Mouse (Mus musculus) embryonic fibroblast, embryonic 13.5 days (primary cell): ENCODE data around the gene Cdkn3. TPM values are rescaled to one million over a fixed set of nuclear protein-coding genes. Genes with fewer than 3 reads are reported as not detected.
"Not testable (repeated sequence)": the region's sequence is repeated elsewhere in the genome, so short reads cannot be mapped to it uniquely, and the experiment has no call there.

Experiments used
- H3K27ac ChIP-seq: 2 replicates; pipeline ENCODE4 v1.5.1; 2012; ENCODE audit warnings: low read length, control low read depth, inconsistent platforms; ENCODE audit not compliant: insufficient read depth
- H3K4me1 ChIP-seq: 2 replicates; pipeline ENCODE4 v1.6.1; 2011; ENCODE audit warnings: low read length; ENCODE audit not compliant: control insufficient read depth, insufficient read depth
- H3K4me3 ChIP-seq: 2 replicates; pipeline ENCODE4 v1.5.1; 2011; ENCODE audit warnings: mild to moderate bottlenecking, control low read depth, low read length; ENCODE audit not compliant: insufficient read depth
- CTCF ChIP-seq: IDR thresholded peaks from 2 replicates; pipeline ENCODE4 v1.5.1; 2011; ENCODE audit warnings: mild to moderate bottlenecking, control low read depth, low read length, moderate library complexity, borderline replicate concordance; ENCODE audit not compliant: insufficient read depth
- POLR2A ChIP-seq: IDR thresholded peaks from 2 replicates; pipeline ENCODE4 v1.6.1; 2011; ENCODE audit warnings: low read depth, mild to moderate bottlenecking, control low read depth, low read length, moderate library complexity
- polyA plus RNA-seq: library from polyadenylated mRNA; stranded (reverse); fragments of >200 nt; gene quantifications from 2 replicates; pipeline ENCODE4 v1.2.4, GENCODE M21; 2011; ENCODE audit warnings: low read depth; ENCODE audit not compliant: missing spikeins, insufficient read length

Gene Cdkn3
- polyA plus RNA-seq, 1 experiment = 27.5 TPM

- TF ChIP-seq POLR2A (no peak), CTCF (no peak)
- Histone ChIP-seq H3K27ac (no peak overlapping the region), H3K4me3 (no peak overlapping the region), H3K4me1 (peaks cover 4% of the 10 kb centered on the region; the same call in 1 of the 2 replicates)
Observed at GRCm38 (mm10) chr14:46742674-46743073, 17.7 kb upstream of the Cdkn3 start.

GRCm38 (mm10) chr14:46745413-46745812 lies 14.9 kb upstream of the Cdkn3 start:
- Histone ChIP-seq H3K4me1 (peaks cover 4% of the 10 kb centered on the region; the same call in 1 of the 2 replicates), H3K27ac (no peak overlapping the region), H3K4me3 (no peak overlapping the region)
- TF ChIP-seq POLR2A = no peak
- TF ChIP-seq CTCF = no peak

GRCm38 (mm10) chr14:46754371-46754770 lies 6.0 kb upstream of the Cdkn3 start:
- H3K27ac ChIP-seq, H3K4me3 ChIP-seq, H3K4me1 ChIP-seq: not testable (repeated sequence)

- Histone ChIP-seq H3K4me1 (no peaks in the 10 kb centered on the region), H3K4me3 (no peak overlapping the region), H3K27ac (no peak overlapping the region)
- TF ChIP-seq POLR2A (no peak), CTCF (no peak)
Observed at GRCm38 (mm10) chr14:46755851-46756250, 4.5 kb upstream of the Cdkn3 start.

DNA sequence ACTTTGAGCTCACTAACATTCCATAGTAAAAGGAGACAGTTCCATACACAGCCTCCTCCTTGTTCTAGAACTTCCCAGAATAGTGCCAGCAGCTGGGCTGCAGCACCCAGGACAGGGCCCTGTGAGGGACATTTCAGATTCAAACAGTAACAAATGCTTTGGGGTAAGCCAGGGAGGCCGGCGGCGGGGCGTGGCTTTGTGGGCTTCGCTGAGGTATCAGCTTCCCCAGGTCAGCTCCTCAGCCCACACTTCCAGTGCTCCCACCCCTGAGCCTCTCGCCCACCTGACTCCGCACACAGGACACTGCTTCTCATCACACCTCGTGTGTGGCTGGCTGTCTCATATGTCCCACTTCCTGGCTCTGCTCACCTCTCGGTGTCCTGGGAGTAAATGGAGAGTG lies 2.6 kb upstream of the Cdkn3 start:
- Histone ChIP-seq H3K4me1 (peaks cover 2% of the 10 kb centered on the region; the same call in 1 of the 2 replicates), H3K4me3 (no peak overlapping the region), H3K27ac (no peak overlapping the region)
- TF ChIP-seq CTCF = no peak
- no peak for TF ChIP-seq POLR2A

DNA sequence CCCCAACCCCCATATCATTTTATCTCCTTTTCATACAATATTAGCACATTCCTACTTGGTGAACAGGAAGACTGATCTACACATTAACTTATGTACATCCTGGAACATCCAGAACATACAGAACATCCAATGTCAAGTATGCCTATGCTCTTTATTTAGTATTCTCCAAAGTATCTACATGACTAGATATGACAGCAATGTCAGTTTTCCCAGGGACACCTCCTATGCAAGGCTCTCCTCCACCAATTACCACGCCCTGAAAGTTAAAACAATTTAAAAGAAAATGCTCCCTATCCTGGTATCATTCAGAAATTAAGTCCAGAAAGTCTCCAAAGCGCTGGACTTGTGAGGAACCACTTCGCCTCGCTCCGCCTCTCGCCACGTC lies 379 bp upstream of the Cdkn3 start:
- Histone ChIP-seq H3K4me3 (no peak overlapping the region), H3K27ac (no peak overlapping the region), H3K4me1 (peaks cover 2% of the 10 kb centered on the region; the same call in 1 of the 2 replicates)
- TF ChIP-seq POLR2A (no peak; the same call in 1 of the 2 replicates), CTCF (no peak)

DNA sequence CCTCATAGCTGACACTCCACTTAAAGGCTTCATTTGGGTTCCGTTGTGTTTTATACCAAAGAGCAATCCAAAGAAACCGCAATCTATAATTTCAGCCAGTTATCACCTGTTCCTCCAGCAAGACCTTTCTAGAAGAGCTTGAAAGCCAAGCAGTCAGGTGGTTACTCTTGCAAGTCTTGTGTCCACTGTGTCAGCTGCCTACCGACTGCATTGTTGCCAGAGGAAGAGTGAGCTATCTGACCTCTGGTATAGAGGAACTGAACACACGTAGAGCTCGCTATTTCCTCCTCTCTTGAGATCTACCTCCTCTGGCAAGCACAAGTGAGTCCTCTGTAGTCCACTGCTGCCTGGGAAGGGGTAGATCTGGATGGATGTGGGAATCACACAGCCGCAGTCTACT lies 845 bp downstream of the Cdkn3 start:
- H3K4me1 ChIP-seq = peaks cover 2% of the 10 kb centered on the region; the same call in 1 of the 2 replicates
- TF ChIP-seq POLR2A (no peak), CTCF (no peak)
- no peak overlapping the region for H3K27ac ChIP-seq
- peak overlapping the region; percentile 63 for H3K4me3 ChIP-seq

DNA sequence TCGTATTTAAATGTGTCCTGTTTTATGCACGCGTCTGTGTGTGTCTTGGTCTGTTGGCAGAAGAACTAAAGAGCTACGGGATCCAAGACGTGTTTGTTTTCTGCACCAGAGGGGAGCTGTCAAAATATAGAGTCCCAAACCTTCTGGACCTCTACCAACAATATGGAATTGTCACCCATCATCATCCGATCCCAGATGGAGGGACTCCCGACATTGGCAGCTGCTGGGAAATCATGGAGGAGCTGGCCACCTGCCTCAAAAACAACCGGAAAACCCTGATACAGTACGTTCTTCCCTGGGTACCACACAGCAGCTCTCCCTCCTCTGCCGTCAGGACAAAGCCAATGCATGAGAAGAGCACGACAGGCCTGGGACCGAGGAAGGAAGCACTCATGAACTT lies 6.8 kb downstream of the Cdkn3 start:
- H3K27ac ChIP-seq = no peak overlapping the region
- no peak overlapping the region for H3K4me3 ChIP-seq
- no peaks in the 10 kb centered on the region; the same call in 1 of the 2 replicates for H3K4me1 ChIP-seq
- TF ChIP-seq CTCF (no peak), POLR2A (no peak)

DNA sequence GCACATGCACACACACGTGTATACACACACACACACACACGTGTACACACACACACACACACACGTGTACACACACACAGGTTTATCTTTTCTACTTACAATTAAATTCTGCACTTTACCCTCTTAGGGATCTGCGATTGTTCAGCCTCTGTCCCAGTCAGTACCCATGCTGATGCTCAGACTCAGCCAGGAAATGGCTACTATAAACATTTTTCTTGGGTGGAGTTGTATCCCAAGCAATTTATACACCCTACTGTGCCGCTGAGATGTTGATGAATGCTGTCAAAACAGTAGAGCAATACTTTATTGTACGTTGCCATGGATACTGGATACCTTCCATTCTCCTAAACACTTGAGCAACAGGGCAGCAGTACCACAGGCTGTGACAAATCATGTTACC lies 9.7 kb downstream of the Cdkn3 start:
- H3K4me1 ChIP-seq = no peaks in the 10 kb centered on the region; the same call in 1 of the 2 replicates
- no peak overlapping the region for H3K27ac ChIP-seq
- H3K4me3 ChIP-seq = no peak overlapping the region
- TF ChIP-seq CTCF = no peak
- TF ChIP-seq POLR2A = no peak

GRCm38 (mm10) chr14:46778756-46779155 lies 18.4 kb downstream of the Cdkn3 start:
- no peaks in the 10 kb centered on the region for H3K4me1 ChIP-seq
- H3K4me3 ChIP-seq = no peak overlapping the region
- H3K27ac ChIP-seq = no peak overlapping the region
- TF ChIP-seq CTCF (no peak), POLR2A (no peak)

DNA sequence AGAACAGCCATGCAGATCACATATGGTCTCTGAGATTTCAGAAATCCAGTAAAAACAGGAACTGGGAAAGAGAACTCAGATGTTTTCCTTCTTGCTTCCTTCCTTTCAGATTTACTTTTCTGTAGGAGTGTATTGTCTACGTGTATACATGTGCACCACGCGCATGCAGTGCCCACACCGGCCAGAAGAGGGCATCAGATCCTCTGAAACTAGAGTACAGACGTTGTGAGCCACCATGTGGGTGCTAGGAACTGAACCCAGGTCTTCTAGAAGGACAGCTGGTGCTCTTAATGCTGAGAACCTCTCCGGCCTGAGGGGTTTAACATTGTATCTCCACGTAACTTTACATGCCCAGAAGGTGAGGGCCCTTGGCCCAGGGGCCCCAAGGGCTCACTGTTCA lies 18.9 kb downstream of the Cdkn3 start:
- TF ChIP-seq CTCF = peak; percentile 39; the same call in 1 of the 2 replicates
- no peak for TF ChIP-seq POLR2A
- H3K4me1 ChIP-seq = no peaks in the 10 kb centered on the region
- H3K4me3 ChIP-seq = no peak overlapping the region
- H3K27ac ChIP-seq = no peak overlapping the region
